Mouse (Mus musculus) lung, embryonic 14.5 days (tissue): ENCODE measurements at regions not wholly inside any gene's neighbourhood (a gene's known extent, or its start where the extent isn't known, plus 50 kb on each side); places are given as distances from the start of the nearest gene placed in this dataset.

Experiments used
- ATAC-seq: fragments of 200-750 bp; cut with Nextera tagmentation; 2 replicates; pipeline ENCODE4 v1.8.0; 2017; ENCODE audit warnings: mild to moderate bottlenecking, moderate TSS enrichment, moderate library complexity; ENCODE audit not compliant: insufficient read depth
- DNase-seq: peaks from one replicate; pipeline ENCODE4 v3.0.0-alpha.2; 2015
- H3K27ac ChIP-seq: fragments of 300-500 bp; sonication (generic); 2 replicates; pipeline ENCODE4 v1.5.1; 2014; ENCODE audit warnings: low read depth, mild to moderate bottlenecking, moderate library complexity
- H3K27me3 ChIP-seq: fragments of 300-500 bp; sonication (generic); 2 replicates; pipeline ENCODE4 v1.6.1; 2014; ENCODE audit warnings: low read length, control low read depth; ENCODE audit not compliant: insufficient read depth
- H3K36me3 ChIP-seq: fragments of 300-500 bp; sonication (generic); 2 replicates; pipeline ENCODE4 v1.6.1; 2014; ENCODE audit warnings: control low read depth; ENCODE audit not compliant: insufficient read depth
- H3K4me1 ChIP-seq: fragments of 300-500 bp; sonication (generic); 2 replicates; pipeline ENCODE4 v1.6.1; 2014; ENCODE audit warnings: antibody characterized with exemption, control low read depth; ENCODE audit not compliant: insufficient read depth
- H3K4me2 ChIP-seq: fragments of 300-500 bp; sonication (generic); 2 replicates; pipeline ENCODE4 v1.6.1; 2014; ENCODE audit warnings: mild to moderate bottlenecking
- H3K4me3 ChIP-seq: fragments of 300-500 bp; sonication (generic); 2 replicates; pipeline ENCODE4 v1.5.1; 2014; ENCODE audit warnings: low read depth, low read length
- H3K9ac ChIP-seq: fragments of 300-500 bp; sonication (generic); 2 replicates; pipeline ENCODE4 v1.6.1; 2014
- H3K9me3 ChIP-seq: fragments of 300-500 bp; sonication (generic); 2 replicates; pipeline ENCODE4 v1.6.1; 2016; ENCODE audit warnings: low read depth, low read length, control low read depth
- CTCF ChIP-seq: IDR thresholded peaks from 2 replicates; pipeline ENCODE4 v1.5.1; 2016; ENCODE audit warnings: antibody characterized with exemption, low read depth
- WGBS: fragments of 180-500 bp; shearing (Covaris S2); extraction: QIAGEN DNeasy Blood & Tissue Kit; methylation state at CpG from one replicate; pipeline ENCODE4 v1.1.7; 2014; 5-methylcytosine and 5-hydroxymethylcytosine counted together

- Histone ChIP-seq H3K4me3 (no peak overlapping the region), H3K27me3 (no peaks in the 10 kb centered on the region), H3K4me2 (no peak overlapping the region), H3K36me3 (no peaks in the 10 kb centered on the region), H3K4me1 (no peaks in the 10 kb centered on the region), H3K9ac (no peak overlapping the region), H3K27ac (no peak overlapping the region), H3K9me3 (no peaks in the 10 kb centered on the region)
- 15% methylated on average over 2 of the region's 2 CpGs for WGBS
- peak; percentile 24; the same call in 1 of the 2 replicates for ATAC-seq
- peak; percentile 88 for DNase-seq
- peak; percentile 81 for TF ChIP-seq CTCF
These were observed 75.6 kb upstream of the Reg3g start for GRCm38 (mm10) chr6:78544238-78544637.

- Histone ChIP-seq H3K4me2 (no peak overlapping the region), H3K27ac (no peak overlapping the region), H3K9ac (no peak overlapping the region), H3K4me1 (no peaks in the 10 kb centered on the region), H3K36me3 (no peaks in the 10 kb centered on the region), H3K27me3 (no peaks in the 10 kb centered on the region), H3K4me3 (no peak overlapping the region), H3K9me3 (no peaks in the 10 kb centered on the region)
- 77% methylated on average over 1 of the region's 1 CpGs for WGBS
- ATAC-seq (no peak), DNase-seq (no peak)
- TF ChIP-seq CTCF: no peak
These were observed 68.8 kb upstream of the Reg3g start for GRCm38 (mm10) chr6:78537476-78537875.

DNA sequence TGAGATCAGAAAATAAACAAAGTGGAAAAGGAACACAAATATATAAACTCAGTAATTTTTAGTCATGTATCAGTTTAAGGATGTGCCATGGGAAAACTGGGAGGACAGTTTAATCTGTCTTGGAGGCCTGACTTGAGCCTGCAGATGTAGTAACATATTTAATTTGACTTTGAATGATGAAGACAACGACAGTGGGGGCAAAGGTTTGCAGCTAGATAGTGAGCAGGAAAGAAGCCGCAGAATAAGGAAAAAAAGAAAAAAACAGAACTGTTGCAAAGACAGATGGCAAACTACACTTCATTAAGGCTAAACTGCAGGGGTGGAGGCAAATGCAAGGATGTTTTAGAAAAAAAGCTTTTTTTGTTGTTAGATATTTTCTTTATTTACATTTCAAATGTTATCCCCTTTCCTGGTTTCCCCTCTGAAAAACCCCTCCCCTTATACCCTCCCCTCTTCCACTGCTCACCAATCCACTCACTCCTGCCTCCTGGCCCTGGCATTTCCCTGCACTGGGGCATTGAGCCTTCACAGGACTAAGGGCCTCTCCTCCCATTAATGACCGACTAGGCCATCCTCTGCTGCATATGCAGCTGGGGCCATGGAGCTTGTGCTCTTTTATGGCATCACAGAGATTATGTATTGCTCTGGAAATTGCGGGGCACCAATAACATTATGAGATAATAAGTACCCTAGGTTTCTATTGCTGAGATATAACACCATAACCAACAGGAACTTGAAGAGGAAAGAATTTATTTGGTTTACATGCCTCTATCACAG lies 58.5 kb upstream of the Reg3g start:
- Histone ChIP-seq H3K27ac (no peak overlapping the region), H3K9ac (no peak overlapping the region), H3K36me3 (no peaks in the 10 kb centered on the region), H3K4me3 (no peak overlapping the region), H3K4me2 (no peak overlapping the region), H3K4me1 (no peaks in the 10 kb centered on the region), H3K9me3 (no peaks in the 10 kb centered on the region), H3K27me3 (no peaks in the 10 kb centered on the region)
- no peak for ATAC-seq
- no peak for DNase-seq
- WGBS: 45% methylated on average over 4 of the region's 4 CpGs
- TF ChIP-seq CTCF: no peak
